9 mouse cellular contexts compared by ENCODE assay signal in genomic region chr19:12134289-12134688, GRCm38 (mm10). TPM values are rescaled to one million over a fixed set of nuclear protein-coding genes. Genes with fewer than 3 reads are reported as not detected.
DNase-seq lines count a peak whose midpoint lies in the region; ATAC-seq lines count a peak whose summit lies in the region.
"Had no signal": no experiment of that assay in that cellular context is flagged by ENCODE, and none has a peak within 500 bp of the region (broad histone marks: within the 10 kb centered on the region; RNA-seq: fewer than 3 reads in every experiment).

No protein-coding gene starts in this region.

- peak; percentile 66 to 69 for ATAC-seq in hematopoietic stem cell, adult 5-6 weeks (replicated peaks in 1 of 2; ENCODE audit: insufficient read depth in 1 of 2, low FRiP score in 2 of 2, low TSS enrichment in 1 of 2, low read depth in 1 of 2, poor library complexity in 2 of 2, severe bottlenecking in 2 of 2)
- ATAC-seq in megakaryocyte-erythroid progenitor cell, adult 5-6 weeks (replicated peaks; ENCODE audit: low FRiP score, low TSS enrichment, poor library complexity, severe bottlenecking), result 0 out of 2 replicates have a peak, but pooled peaks have one; percentile 41

- peak; percentile 9 for DNase-seq in heart, postnatal 4 days
- DNase-seq in heart, adult 11 months, result no peak
- peak; percentile 5 for DNase-seq in thymus, postnatal 0 days (ENCODE audit: low spot score)
- DNase-seq in thymus, postnatal 36 days, result no peak
- no peak for DNase-seq in heart, postnatal 36 days
- DNase-seq in thymus, adult 18-20 months, result no peak

- intact Hi-C loops in heart, postnatal 36 days (cut with DNase I), result no loop called here

RNA-seq across cellular contexts. Expression of gene Olfr76, which starts 11.3 kb away (rescaled TPM):
- total RNA-seq in heart, postnatal 4 days (2021), result not detected
- not detected in 2 replicates for polyA plus RNA-seq in thymus, postnatal 0 days (2015; fragmentation: Nextera tagmentation; extraction: Ambion mirVana)
- total RNA-seq in hematopoietic stem cell, adult 5-6 weeks (2017), result not detected in 2 replicates
- total RNA-seq in megakaryocyte-erythroid progenitor cell, adult 5-6 weeks (2014; fragmentation: Nextera tagmentation), result not detected in 2 replicates
- total RNA-seq in megakaryocyte-erythroid progenitor cell, adult 5-6 weeks (2017), result not detected in 2 replicates
- not detected for total RNA-seq in heart, postnatal 36 days (2021)
- total RNA-seq: heart, postnatal 14 days had no signal

RNA-seq across cellular contexts. Expression of gene Olfr1428, which starts 18.6 kb away (rescaled TPM):
- not detected for total RNA-seq in heart, postnatal 4 days (2021)
- polyA plus RNA-seq in thymus, postnatal 0 days (2015; fragmentation: Nextera tagmentation; extraction: Ambion mirVana), result not detected in 2 replicates
- not detected in 2 replicates for total RNA-seq in hematopoietic stem cell, adult 5-6 weeks (2017)
- total RNA-seq in megakaryocyte-erythroid progenitor cell, adult 5-6 weeks (2014; fragmentation: Nextera tagmentation), result not detected in 2 replicates
- not detected in 2 replicates for total RNA-seq in megakaryocyte-erythroid progenitor cell, adult 5-6 weeks (2017)
- total RNA-seq in heart, postnatal 36 days (2021), result not detected
- total RNA-seq: heart, postnatal 14 days had no signal

RNA-seq across cellular contexts. Expression of gene Olfr1427, which starts 31.2 kb away (rescaled TPM):
- not detected for total RNA-seq in heart, postnatal 4 days (2021)
- not detected in 2 replicates for polyA plus RNA-seq in thymus, postnatal 0 days (2015; fragmentation: Nextera tagmentation; extraction: Ambion mirVana)
- total RNA-seq in hematopoietic stem cell, adult 5-6 weeks (2017), result not detected in 2 replicates
- not detected in 2 replicates for total RNA-seq in megakaryocyte-erythroid progenitor cell, adult 5-6 weeks (2014; fragmentation: Nextera tagmentation)
- not detected in 2 replicates for total RNA-seq in megakaryocyte-erythroid progenitor cell, adult 5-6 weeks (2017)
- not detected for total RNA-seq in heart, postnatal 36 days (2021)
- total RNA-seq: heart, postnatal 14 days had no signal

RNA-seq across cellular contexts. Expression of gene Olfr1555-ps1, which starts 35.6 kb away (rescaled TPM):
- total RNA-seq in heart, postnatal 4 days (2021), result not detected
- polyA plus RNA-seq in thymus, postnatal 0 days (2015; fragmentation: Nextera tagmentation; extraction: Ambion mirVana), result not detected in 2 replicates
- total RNA-seq in hematopoietic stem cell, adult 5-6 weeks (2017), result not detected in 2 replicates
- total RNA-seq in megakaryocyte-erythroid progenitor cell, adult 5-6 weeks (2014; fragmentation: Nextera tagmentation), result not detected in 2 replicates
- not detected in 2 replicates for total RNA-seq in megakaryocyte-erythroid progenitor cell, adult 5-6 weeks (2017)
- total RNA-seq in heart, postnatal 36 days (2021), result not detected
- total RNA-seq: heart, postnatal 14 days had no signal

RNA-seq across cellular contexts. Expression of gene Olfr1426, which starts 42.5 kb away (rescaled TPM):
- not detected for total RNA-seq in heart, postnatal 4 days (2021)
- not detected in 2 replicates for polyA plus RNA-seq in thymus, postnatal 0 days (2015; fragmentation: Nextera tagmentation; extraction: Ambion mirVana)
- not detected in 2 replicates for total RNA-seq in hematopoietic stem cell, adult 5-6 weeks (2017)
- total RNA-seq in megakaryocyte-erythroid progenitor cell, adult 5-6 weeks (2014; fragmentation: Nextera tagmentation), result not detected in 2 replicates
- total RNA-seq in megakaryocyte-erythroid progenitor cell, adult 5-6 weeks (2017), result not detected in 2 replicates
- not detected for total RNA-seq in heart, postnatal 36 days (2021)
- total RNA-seq: heart, postnatal 14 days had no signal

Comparison
In these comparisons a context has a peak if more than half of its experiments do, and no peak if none do; other contexts are left out.
1. DNase-seq: peak in heart, postnatal 4 days (single experiment) and thymus, postnatal 0 days (single experiment); none in heart, adult 11 months (single experiment), thymus, postnatal 36 days (0 of 2), heart, postnatal 36 days (0 of 2) and thymus, adult 18-20 months (0 of 2).